Mouse (Mus musculus): ENCODE measurements at regions not wholly inside any gene's neighbourhood (a gene's known extent, or its start where the extent isn't known, plus 50 kb on each side); places are given as distances from the start of the nearest gene placed in this dataset.
A peak's percentile ranks its signal among the peaks of the same experiment; 100 is the strongest.

DNA sequence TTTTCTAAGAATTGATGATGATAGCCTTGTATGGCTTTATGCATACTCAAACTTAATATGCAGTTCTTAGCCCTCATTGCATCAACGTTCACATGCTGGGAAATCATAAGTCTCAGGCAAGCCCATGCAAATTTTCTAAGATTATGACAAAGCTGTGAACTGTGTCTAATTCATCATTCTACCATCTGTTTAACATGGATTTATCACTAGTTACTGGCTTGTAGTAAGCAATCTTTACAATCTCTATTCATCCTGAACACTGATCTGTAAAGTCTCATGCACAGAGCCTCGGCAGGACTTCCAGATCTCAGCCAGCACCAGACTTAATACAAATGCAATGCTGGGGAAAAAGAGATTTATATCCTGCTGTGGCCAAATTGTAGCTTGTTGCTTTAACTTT, 6702.1 kb downstream of the 9330182O14Rik start:
- DNase-seq (ENCODE audit: low spot score in 2 of 2) = no peak

DNA sequence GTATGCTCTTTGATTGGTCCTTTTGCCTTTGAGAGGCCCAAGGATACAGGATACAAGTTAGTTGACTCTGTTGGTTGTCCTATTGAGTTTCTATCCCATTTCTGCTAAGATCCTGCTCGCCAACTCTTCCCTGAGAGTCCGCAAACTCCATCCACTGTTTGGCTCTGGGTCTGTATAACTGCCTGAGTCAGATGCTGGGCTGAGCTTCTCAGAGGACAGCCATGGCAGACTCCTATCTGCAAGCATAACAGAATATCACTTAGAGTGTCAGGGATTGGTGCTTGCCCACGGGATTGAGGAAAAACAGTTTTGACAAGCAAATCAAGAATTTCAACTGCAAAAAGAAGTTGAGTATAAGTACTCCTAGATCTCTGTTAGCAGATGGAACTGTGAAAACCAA, 6703.9 kb downstream of the 9330182O14Rik start:
- peak in 1 of 2 experiments; percentile 14 for DNase-seq (ENCODE audit: low spot score in 2 of 2)

DNA sequence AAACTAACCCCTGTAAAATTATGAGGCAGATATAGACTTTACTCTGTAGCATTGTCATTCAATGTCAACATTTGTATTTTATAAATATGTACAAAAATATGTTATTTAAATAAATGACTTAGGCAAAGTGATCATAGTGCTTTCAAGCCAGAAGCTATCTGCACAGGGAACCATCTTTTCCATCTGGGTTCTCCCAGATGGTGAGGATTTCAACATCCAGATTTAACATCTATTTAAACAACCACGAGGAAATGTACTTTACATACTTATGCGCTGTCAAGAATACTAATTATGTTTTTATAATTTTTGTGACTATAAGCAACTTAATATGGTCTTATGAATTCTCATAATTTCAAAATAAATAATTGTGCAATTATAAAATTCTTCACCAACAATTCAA, 6715.4 kb downstream of the 9330182O14Rik start:
- DNase-seq (ENCODE audit: low spot score in 2 of 2) = no peak
